Comparison of ENCODE assay signal across 8 mouse cellular contexts in genomic region chr1:155091842-155092800, GRCm38 (mm10). TPM values are rescaled to one million over a fixed set of nuclear protein-coding genes. Genes with fewer than 3 reads are reported as not detected.
DNase-seq lines count a peak whose midpoint lies in the region; ATAC-seq and TF ChIP-seq lines count a peak whose summit lies in the region.

No protein-coding gene starts in this region.

- no peaks in the 10 kb centered on the region for H3K36me3 ChIP-seq in liver, embryonic 11.5 days (ENCODE audit: control insufficient read depth, insufficient read depth, low read length)
- no peaks in the 10 kb centered on the region for H3K36me3 ChIP-seq in heart, embryonic 12.5 days
- H3K36me3 ChIP-seq in midbrain, embryonic 13.5 days, result 0 out of 2 replicates have a peak, but pooled peaks cover 3% of the 10 kb centered on the region
- H3K36me3 ChIP-seq in stomach, postnatal 0 days (ENCODE audit: control insufficient read depth, insufficient read depth, low read length), result no peaks in the 10 kb centered on the region

- H3K27ac ChIP-seq in liver, embryonic 11.5 days (ENCODE audit: low read depth, low read length), result no peak overlapping the region
- H3K27ac ChIP-seq in cortical plate, adult 2 months (ENCODE audit: insufficient read depth, low read length), result peak overlapping the region; percentile 79
- peak overlapping the region; percentile 87 for H3K27ac ChIP-seq in heart, embryonic 12.5 days (ENCODE audit: poor library complexity, severe bottlenecking)
- H3K27ac ChIP-seq in midbrain, embryonic 13.5 days, result peak overlapping the region; percentile 73
- H3K27ac ChIP-seq in stomach, postnatal 0 days (replicated peaks), result peak overlapping the region; percentile 86

- no peak overlapping the region for H3K4me3 ChIP-seq in liver, embryonic 11.5 days (ENCODE audit: low read depth, low read length)
- H3K4me3 ChIP-seq in cortical plate, adult 2 months (ENCODE audit: insufficient read depth, low read length), result no peak overlapping the region
- H3K4me3 ChIP-seq in heart, embryonic 12.5 days, result no peak overlapping the region
- no peak overlapping the region for H3K4me3 ChIP-seq in midbrain, embryonic 13.5 days (replicated peaks)
- H3K4me3 ChIP-seq in stomach, postnatal 0 days (ENCODE audit: low read depth, low read length), result no peak overlapping the region

- no peak for TF ChIP-seq CTCF in cortical plate, adult 2 months (IDR thresholded peaks at IDR 0.05; ENCODE audit: extremely low read depth, insufficient read depth, low read length)
- no peak for TF ChIP-seq CTCF in stomach, postnatal 0 days (IDR thresholded peaks at IDR 0.05; ENCODE audit: low read depth)

- 35% methylated on average over 14 of the region's 14 CpGs for WGBS in liver, embryonic 11.5 days
- 22% methylated on average over 14 of the region's 14 CpGs for WGBS in heart, embryonic 12.5 days
- WGBS in midbrain, embryonic 13.5 days, result 20% methylated on average over 14 of the region's 14 CpGs
- 21% methylated on average over 14 of the region's 14 CpGs for WGBS in stomach, postnatal 0 days

- no peaks in the 10 kb centered on the region for H3K27me3 ChIP-seq in liver, embryonic 11.5 days (replicated peaks; ENCODE audit: control insufficient read depth, insufficient read depth, low read length)
- H3K27me3 ChIP-seq in heart, embryonic 12.5 days (replicated peaks), result no peaks in the 10 kb centered on the region
- no peaks in the 10 kb centered on the region for H3K27me3 ChIP-seq in midbrain, embryonic 13.5 days
- no peaks in the 10 kb centered on the region for H3K27me3 ChIP-seq in stomach, postnatal 0 days (ENCODE audit: control insufficient read depth, insufficient read depth, low read length)

- DNase-seq in liver, result peak; percentile 50
- no peak for DNase-seq in liver, embryonic 11.5 days (ENCODE audit: low spot score)
- DNase-seq in kidney, postnatal 14 days, result peak; percentile 75
- DNase-seq in stomach, postnatal 0 days (ENCODE audit: low spot score), result peak; percentile 67

- TF ChIP-seq POLR2A in cortical plate, adult 2 months (IDR thresholded peaks at IDR 0.05; ENCODE audit: extremely low read depth, insufficient read depth, low read length), result no peak

- H3K4me2 ChIP-seq in liver, embryonic 11.5 days, result no peak overlapping the region
- H3K4me2 ChIP-seq in heart, embryonic 12.5 days, result peak overlapping the region; percentile 31; the same call in 1 of the 2 replicates
- H3K4me2 ChIP-seq in midbrain, embryonic 13.5 days (replicated peaks), result no peak overlapping the region
- H3K4me2 ChIP-seq in stomach, postnatal 0 days (replicated peaks; ENCODE audit: low read depth), result peak overlapping the region; percentile 21; the same call in 1 of the 2 replicates

- TF ChIP-seq EP300 in stomach, postnatal 0 days (optimal IDR thresholded peaks at IDR 0.05), result no peak

- ATAC-seq in liver, embryonic 11.5 days (replicated peaks; ENCODE audit: low FRiP score), result no peak
- peak; percentile 49; the same call in 1 of the 2 replicates for ATAC-seq in heart, embryonic 12.5 days (ENCODE audit: insufficient number of reproducible peaks, low FRiP score)
- ATAC-seq in midbrain, embryonic 13.5 days, result peak; percentile 83
- ATAC-seq in stomach, postnatal 0 days (ENCODE audit: low FRiP score, low TSS enrichment), result peak; percentile 14; the same call in 1 of the 2 replicates
- no peak for ATAC-seq in megakaryocyte-erythroid progenitor cell, adult 5-6 weeks (replicated peaks; ENCODE audit: low FRiP score, low TSS enrichment, poor library complexity, severe bottlenecking)

- H3K9ac ChIP-seq in liver, embryonic 11.5 days (ENCODE audit: low read depth, low read length), result no peak overlapping the region
- H3K9ac ChIP-seq in heart, embryonic 12.5 days, result peak overlapping the region; percentile 11; the same call in 1 of the 2 replicates
- no peak overlapping the region; the same call in 1 of the 2 replicates for H3K9ac ChIP-seq in midbrain, embryonic 13.5 days (replicated peaks)
- H3K9ac ChIP-seq in stomach, postnatal 0 days (ENCODE audit: low read length), result no peak overlapping the region

- H3K9me3 ChIP-seq in liver, embryonic 11.5 days (ENCODE audit: control insufficient read depth, low read length), result no peaks in the 10 kb centered on the region
- no peaks in the 10 kb centered on the region for H3K9me3 ChIP-seq in heart, embryonic 12.5 days (replicated peaks)
- H3K9me3 ChIP-seq in midbrain, embryonic 13.5 days, result no peaks in the 10 kb centered on the region
- no peaks in the 10 kb centered on the region for H3K9me3 ChIP-seq in stomach, postnatal 0 days (ENCODE audit: control insufficient read depth, low read length)

- H3K4me1 ChIP-seq in liver, embryonic 11.5 days (replicated peaks; ENCODE audit: control insufficient read depth, insufficient read depth, low read length), result peaks cover 34% of the 10 kb centered on the region
- H3K4me1 ChIP-seq in cortical plate, adult 2 months (ENCODE audit: control insufficient read depth, insufficient read depth, low read length), result peaks cover 10% of the 10 kb centered on the region
- H3K4me1 ChIP-seq in heart, embryonic 12.5 days (replicated peaks), result peaks cover 67% of the 10 kb centered on the region
- peaks cover 51% of the 10 kb centered on the region for H3K4me1 ChIP-seq in midbrain, embryonic 13.5 days (replicated peaks)
- H3K4me1 ChIP-seq in stomach, postnatal 0 days (replicated peaks; ENCODE audit: control insufficient read depth, insufficient read depth), result peaks cover 27% of the 10 kb centered on the region

RNA-seq across cellular contexts. Expression of gene Ier5, which starts 7.3 kb away (rescaled TPM):
- polyA plus RNA-seq in liver, embryonic 11.5 days (2014; fragmentation: Nextera tagmentation; extraction: Ambion mirVana), result 6.7 and 7.3 TPM in 2 replicates
- polyA plus RNA-seq in cortical plate, adult 2 months (2012; rRNA removed), result 53.3 and 53.6 TPM in 2 replicates
- 8.9 and 10.9 TPM in 2 replicates for polyA plus RNA-seq in heart, embryonic 12.5 days (2016; fragmentation: Nextera tagmentation; extraction: Ambion mirVana)
- polyA plus RNA-seq in midbrain, embryonic 13.5 days (2015; fragmentation: Nextera tagmentation; extraction: Ambion mirVana), result 5.9 and 9.4 TPM in 2 replicates
- polyA plus RNA-seq in stomach, postnatal 0 days (2015; fragmentation: Nextera tagmentation; extraction: Ambion mirVana), result 7.3 and 11.2 TPM in 2 replicates
- 5.7 and 7.1 TPM in 2 replicates for total RNA-seq in megakaryocyte-erythroid progenitor cell, adult 5-6 weeks (2014; fragmentation: Nextera tagmentation)
- 7.5 and 12.7 TPM in 2 replicates for total RNA-seq in megakaryocyte-erythroid progenitor cell, adult 5-6 weeks (2017)

RNA-seq across cellular contexts. Expression of gene Mr1, which starts 54.5 kb away (rescaled TPM):
- polyA plus RNA-seq in liver, embryonic 11.5 days (2014; fragmentation: Nextera tagmentation; extraction: Ambion mirVana), result 0.81 and 1.2 TPM in 2 replicates
- 4.8 and 5.2 TPM in 2 replicates for polyA plus RNA-seq in cortical plate, adult 2 months (2012; rRNA removed)
- polyA plus RNA-seq in heart, embryonic 12.5 days (2016; fragmentation: Nextera tagmentation; extraction: Ambion mirVana), result 3.9 and 4.2 TPM in 2 replicates
- polyA plus RNA-seq in midbrain, embryonic 13.5 days (2015; fragmentation: Nextera tagmentation; extraction: Ambion mirVana), result 0.64 and 0.79 TPM in 2 replicates
- polyA plus RNA-seq in stomach, postnatal 0 days (2015; fragmentation: Nextera tagmentation; extraction: Ambion mirVana), result 4.2 and 4.3 TPM in 2 replicates
- total RNA-seq in megakaryocyte-erythroid progenitor cell, adult 5-6 weeks (2014; fragmentation: Nextera tagmentation), result 6.1 and 7.8 TPM in 2 replicates
- 6.2 and 7.7 TPM in 2 replicates for total RNA-seq in megakaryocyte-erythroid progenitor cell, adult 5-6 weeks (2017)

Comparison
In these comparisons a context has a peak if more than half of its experiments do, and no peak if none do; other contexts are left out.
1. ATAC-seq: peak in heart, embryonic 12.5 days (single experiment), midbrain, embryonic 13.5 days (single experiment) and stomach, postnatal 0 days (single experiment); none in liver, embryonic 11.5 days (single experiment) and megakaryocyte-erythroid progenitor cell, adult 5-6 weeks (single experiment).
2. H3K4me2 ChIP-seq: peak in heart, embryonic 12.5 days (single experiment) and stomach, postnatal 0 days (single experiment); none in liver, embryonic 11.5 days (single experiment) and midbrain, embryonic 13.5 days (single experiment).